Mouse (Mus musculus) midbrain, embryonic 12.5 days (tissue): ENCODE measurements at regions not wholly inside any gene's neighbourhood (a gene's known extent, or its start where the extent isn't known, plus 50 kb on each side); places are given as distances from the start of the nearest gene placed in this dataset.

Experiments used
- ATAC-seq: fragments of 200-750 bp; cut with Nextera tagmentation; 2 replicates; pipeline ENCODE4 v1.8.0; 2017; ENCODE audit warnings: low read depth, moderate TSS enrichment, moderate library complexity; ENCODE audit not compliant: low FRiP score
- H3K27ac ChIP-seq: fragments of 300-500 bp; sonication (generic); replicated peaks from 2 replicates; pipeline ENCODE4 v1.5.1; 2016; ENCODE audit warnings: mild to moderate bottlenecking
- H3K27me3 ChIP-seq: fragments of 300-500 bp; sonication (generic); 2 replicates; pipeline ENCODE4 v1.6.1; 2016; ENCODE audit warnings: mild to moderate bottlenecking
- H3K36me3 ChIP-seq: fragments of 300-500 bp; sonication (generic); 2 replicates; pipeline ENCODE4 v1.6.1; 2016
- H3K4me1 ChIP-seq: fragments of 300-500 bp; sonication (generic); 2 replicates; pipeline ENCODE4 v1.6.1; 2016
- H3K4me2 ChIP-seq: fragments of 300-500 bp; sonication (generic); replicated peaks from 2 replicates; pipeline ENCODE4 v1.6.1; 2016; ENCODE audit warnings: mild to moderate bottlenecking, moderate library complexity
- H3K4me3 ChIP-seq: fragments of 300-500 bp; sonication (generic); 2 replicates; pipeline ENCODE4 v1.5.1; 2016; ENCODE audit warnings: mild to moderate bottlenecking
- H3K9ac ChIP-seq: fragments of 300-500 bp; sonication (generic); replicated peaks from 2 replicates; pipeline ENCODE4 v1.6.1; 2016; ENCODE audit warnings: mild to moderate bottlenecking, moderate library complexity
- H3K9me3 ChIP-seq: fragments of 300-500 bp; sonication (generic); 2 replicates; pipeline ENCODE4 v1.6.1; 2016; ENCODE audit warnings: mild to moderate bottlenecking
- WGBS: fragments of 180-500 bp; shearing (Covaris S2); methylation state at CpG from one replicate; pipeline ENCODE4 v1.1.7; 2016; 5-methylcytosine and 5-hydroxymethylcytosine counted together

GRCm38 (mm10) chr1:148863582-148863981 lies 1097.5 kb downstream of the Pla2g4a start:
- no peaks in the 10 kb centered on the region for H3K36me3 ChIP-seq
- 87% methylated on average over 2 of the region's 2 CpGs for WGBS
- no peaks in the 10 kb centered on the region for H3K9me3 ChIP-seq
- no peak overlapping the region for H3K27ac ChIP-seq
- H3K4me2 ChIP-seq, result no peak overlapping the region
- no peaks in the 10 kb centered on the region for H3K4me1 ChIP-seq
- H3K4me3 ChIP-seq, result no peak overlapping the region
- no peaks in the 10 kb centered on the region for H3K27me3 ChIP-seq
- ATAC-seq, result no peak
- no peak overlapping the region for H3K9ac ChIP-seq

GRCm38 (mm10) chr1:148852990-148853389 lies 1108.1 kb downstream of the Pla2g4a start:
- no peaks in the 10 kb centered on the region for H3K27me3 ChIP-seq
- H3K9ac ChIP-seq, result no peak overlapping the region
- no peaks in the 10 kb centered on the region for H3K36me3 ChIP-seq
- H3K4me1 ChIP-seq, result no peaks in the 10 kb centered on the region
- no peak overlapping the region for H3K4me3 ChIP-seq
- no peak overlapping the region for H3K4me2 ChIP-seq
- ATAC-seq, result no peak
- no peaks in the 10 kb centered on the region for H3K9me3 ChIP-seq
- H3K27ac ChIP-seq, result no peak overlapping the region
- 92% methylated on average over 1 of the region's 1 CpGs for WGBS

GRCm38 (mm10) chr1:148846595-148846994 lies 1114.5 kb downstream of the Pla2g4a start:
- no peak overlapping the region for H3K4me3 ChIP-seq
- no peaks in the 10 kb centered on the region for H3K27me3 ChIP-seq
- no peaks in the 10 kb centered on the region for H3K36me3 ChIP-seq
- no peaks in the 10 kb centered on the region for H3K9me3 ChIP-seq
- H3K9ac ChIP-seq, result no peak overlapping the region
- no peak for ATAC-seq
- WGBS, result 91% methylated on average over 2 of the region's 2 CpGs
- no peak overlapping the region for H3K4me2 ChIP-seq
- no peak overlapping the region for H3K27ac ChIP-seq
- H3K4me1 ChIP-seq, result no peaks in the 10 kb centered on the region

- ATAC-seq, result 0 out of 2 replicates have a peak, but pooled peaks have one; percentile 13
- H3K9me3 ChIP-seq, result no peaks in the 10 kb centered on the region
- 47% methylated on average over 3 of the region's 3 CpGs for WGBS
Measured at GRCm38 (mm10) chr1:148823146-148823545, 1137.9 kb downstream of the Pla2g4a start.

GRCm38 (mm10) chr1:148808707-148809106 lies 1152.4 kb downstream of the Pla2g4a start:
- H3K4me1 ChIP-seq, result no peaks in the 10 kb centered on the region
- no peak overlapping the region for H3K4me3 ChIP-seq
- H3K36me3 ChIP-seq, result no peaks in the 10 kb centered on the region
- H3K9ac ChIP-seq, result no peak overlapping the region
- no peak for ATAC-seq
- no peaks in the 10 kb centered on the region for H3K9me3 ChIP-seq
- H3K27ac ChIP-seq, result no peak overlapping the region
- no peaks in the 10 kb centered on the region for H3K27me3 ChIP-seq
- H3K4me2 ChIP-seq, result no peak overlapping the region

More at GRCm38 (mm10) chr1:148823146-148823545, 1137.9 kb downstream of the Pla2g4a start:
- Histone ChIP-seq H3K27ac (no peak overlapping the region), H3K27me3 (no peaks in the 10 kb centered on the region), H3K36me3 (no peaks in the 10 kb centered on the region), H3K4me2 (no peak overlapping the region), H3K4me3 (no peak overlapping the region), H3K4me1 (no peaks in the 10 kb centered on the region), H3K9ac (no peak overlapping the region)

- ATAC-seq, result peak; percentile 52; the same call in 1 of the 2 replicates
- Histone ChIP-seq H3K9me3 (no peaks in the 10 kb centered on the region), H3K4me2 (no peak overlapping the region), H3K27ac (no peak overlapping the region), H3K27me3 (no peaks in the 10 kb centered on the region), H3K9ac (no peak overlapping the region), H3K4me3 (no peak overlapping the region), H3K4me1 (no peaks in the 10 kb centered on the region), H3K36me3 (no peaks in the 10 kb centered on the region)
Measured at GRCm38 (mm10) chr1:148797110-148797509, 1164.0 kb downstream of the Pla2g4a start.

- Histone ChIP-seq H3K9ac (no peak overlapping the region), H3K27ac (no peak overlapping the region), H3K36me3 (no peaks in the 10 kb centered on the region), H3K4me1 (no peaks in the 10 kb centered on the region), H3K4me2 (no peak overlapping the region), H3K9me3 (no peaks in the 10 kb centered on the region), H3K4me3 (no peak overlapping the region), H3K27me3 (no peaks in the 10 kb centered on the region)
- no peak for ATAC-seq
Measured at GRCm38 (mm10) chr1:148750806-148751205, 1210.3 kb downstream of the Pla2g4a start.

- Histone ChIP-seq H3K4me3 (no peak overlapping the region), H3K4me2 (no peak overlapping the region), H3K36me3 (no peaks in the 10 kb centered on the region), H3K9ac (no peak overlapping the region), H3K9me3 (no peaks in the 10 kb centered on the region), H3K4me1 (no peaks in the 10 kb centered on the region), H3K27me3 (no peaks in the 10 kb centered on the region), H3K27ac (no peak overlapping the region)
- ATAC-seq, result no peak
- WGBS, result 50% methylated on average over 1 of the region's 1 CpGs
Measured at GRCm38 (mm10) chr1:148722106-148722505, 1239.0 kb downstream of the Pla2g4a start.

- H3K27ac ChIP-seq, result no peak overlapping the region
- WGBS, result 72% methylated on average over 1 of the region's 1 CpGs
- no peak overlapping the region for H3K4me2 ChIP-seq
- no peak overlapping the region for H3K9ac ChIP-seq
- H3K4me3 ChIP-seq, result no peak overlapping the region
- H3K36me3 ChIP-seq, result no peaks in the 10 kb centered on the region
- H3K9me3 ChIP-seq, result no peaks in the 10 kb centered on the region
- ATAC-seq, result peak; percentile 52
- no peaks in the 10 kb centered on the region for H3K27me3 ChIP-seq
- no peaks in the 10 kb centered on the region for H3K4me1 ChIP-seq
Measured at GRCm38 (mm10) chr1:148721409-148721808, 1239.7 kb downstream of the Pla2g4a start.

- Histone ChIP-seq H3K27ac (no peak overlapping the region), H3K4me1 (no peaks in the 10 kb centered on the region), H3K9ac (no peak overlapping the region), H3K27me3 (no peaks in the 10 kb centered on the region), H3K9me3 (no peaks in the 10 kb centered on the region), H3K36me3 (no peaks in the 10 kb centered on the region), H3K4me2 (no peak overlapping the region), H3K4me3 (no peak overlapping the region)
- no peak for ATAC-seq
- 53% methylated on average over 4 of the region's 4 CpGs for WGBS
Measured at GRCm38 (mm10) chr1:148720980-148721379, 1240.1 kb downstream of the Pla2g4a start.

- Histone ChIP-seq H3K9me3 (no peaks in the 10 kb centered on the region), H3K36me3 (no peaks in the 10 kb centered on the region), H3K4me3 (no peak overlapping the region), H3K4me1 (no peaks in the 10 kb centered on the region), H3K27ac (no peak overlapping the region), H3K4me2 (no peak overlapping the region), H3K9ac (no peak overlapping the region), H3K27me3 (no peaks in the 10 kb centered on the region)
- ATAC-seq, result no peak; the same call in 1 of the 2 replicates
Measured at GRCm38 (mm10) chr1:148708084-148708483, 1253.0 kb downstream of the Pla2g4a start.

GRCm38 (mm10) chr1:148707657-148708056 lies 1253.4 kb downstream of the Pla2g4a start:
- ATAC-seq, result no peak
- no peaks in the 10 kb centered on the region for H3K4me1 ChIP-seq
- H3K4me3 ChIP-seq, result no peak overlapping the region
- no peaks in the 10 kb centered on the region for H3K9me3 ChIP-seq
- H3K9ac ChIP-seq, result no peak overlapping the region
- H3K27me3 ChIP-seq, result no peaks in the 10 kb centered on the region
- no peaks in the 10 kb centered on the region for H3K36me3 ChIP-seq
- no peak overlapping the region for H3K4me2 ChIP-seq
- no peak overlapping the region for H3K27ac ChIP-seq

GRCm38 (mm10) chr1:148706271-148706807 lies 1254.8 kb downstream of the Pla2g4a start:
- ATAC-seq, result no peak
- WGBS, result 65% methylated on average over 5 of the region's 5 CpGs

More at GRCm38 (mm10) chr1:148706271-148706807, 1254.8 kb downstream of the Pla2g4a start:
- Histone ChIP-seq H3K27me3 (no peaks in the 10 kb centered on the region), H3K36me3 (no peaks in the 10 kb centered on the region), H3K4me3 (no peak overlapping the region), H3K9ac (no peak overlapping the region), H3K9me3 (no peaks in the 10 kb centered on the region), H3K27ac (no peak overlapping the region), H3K4me1 (no peaks in the 10 kb centered on the region), H3K4me2 (no peak overlapping the region)
